8 mouse cellular contexts compared by ENCODE assay signal in the genomic region with DNA sequence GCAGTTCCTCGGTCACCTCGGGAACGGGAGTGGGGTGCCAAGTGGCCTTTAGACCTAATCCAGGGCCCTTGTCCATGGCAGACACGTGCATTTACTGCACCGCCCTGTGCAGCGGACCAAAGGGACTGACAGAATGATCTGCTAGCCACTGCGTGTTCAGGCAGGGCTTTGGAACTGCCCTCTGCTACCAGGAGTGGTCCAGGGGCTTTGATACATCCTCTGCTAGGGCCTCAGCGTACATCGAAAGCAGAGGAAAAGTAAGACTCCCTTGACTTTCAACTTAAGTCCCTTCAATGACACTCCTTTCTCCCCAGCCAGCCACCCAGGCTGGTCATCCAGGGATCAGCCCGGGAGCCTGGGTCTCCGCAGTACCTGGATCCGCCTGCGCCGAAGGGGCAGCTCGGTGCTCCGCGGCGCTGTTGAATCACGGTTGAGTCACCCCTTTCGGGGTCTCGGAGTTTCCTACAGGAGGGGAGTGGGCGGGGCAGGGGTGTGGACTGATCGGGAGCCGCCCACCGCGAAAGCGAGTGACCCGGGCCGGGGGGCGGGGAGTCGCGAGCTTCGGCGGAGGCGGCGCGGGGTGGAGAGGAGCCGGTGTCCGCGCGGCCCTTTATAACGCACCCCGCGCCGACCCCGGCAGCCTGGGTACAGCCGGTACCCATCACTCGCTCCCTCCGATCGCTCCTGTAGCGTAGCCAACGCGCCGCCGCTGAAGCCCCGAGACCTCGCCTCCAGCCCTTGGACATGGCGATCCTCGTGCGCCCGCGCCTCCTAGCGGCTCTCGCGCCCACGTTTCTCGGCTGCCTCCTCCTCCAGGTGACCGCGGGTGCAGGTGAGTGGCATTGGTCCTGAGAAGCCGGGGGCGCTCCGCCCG. TPM values are rescaled to one million over a fixed set of nuclear protein-coding genes. Genes with fewer than 3 reads are reported as not detected.
A peak's percentile ranks its signal among the peaks of the same experiment; 100 is the strongest.
DNase-seq lines count a peak whose midpoint lies in the region; ATAC-seq and TF ChIP-seq lines count a peak whose summit lies in the region.

A gene (plus strand): TSS at position 567 of the 874 bp plus-strand sequence.

- no peaks in the 10 kb centered on the region for H3K36me3 ChIP-seq in forebrain, embryonic 13.5 days (ENCODE audit: poor library complexity, severe bottlenecking)
- H3K36me3 ChIP-seq in heart, postnatal 0 days (replicated peaks; ENCODE audit: control insufficient read depth, insufficient read depth, low read length): no peaks in the 10 kb centered on the region
- no peaks in the 10 kb centered on the region for H3K36me3 ChIP-seq in liver, postnatal 0 days (replicated peaks; ENCODE audit: insufficient read depth, low read length)
- no peaks in the 10 kb centered on the region for H3K36me3 ChIP-seq in neural tube, embryonic 13.5 days

- H3K4me1 ChIP-seq in forebrain, embryonic 13.5 days: peaks cover 40% of the 10 kb centered on the region
- H3K4me1 ChIP-seq in heart, postnatal 0 days (ENCODE audit: control insufficient read depth, insufficient read depth): 0 out of 2 replicates have a peak, but pooled peaks cover 8% of the 10 kb centered on the region
- peaks cover 19% of the 10 kb centered on the region for H3K4me1 ChIP-seq in liver, postnatal 0 days (ENCODE audit: insufficient read depth)
- peaks cover 34% of the 10 kb centered on the region for H3K4me1 ChIP-seq in neural tube, embryonic 13.5 days (replicated peaks)

- TF ChIP-seq POLR2A in brain, embryonic 14.5 days (IDR thresholded peaks at IDR 0.05; ENCODE audit: borderline replicate concordance, extremely low read depth, insufficient read depth, insufficient read length, poor library complexity, severe bottlenecking): 0 out of 2 replicates have a peak, but pooled peaks have one; percentile 40

- H3K27me3 ChIP-seq in forebrain, embryonic 13.5 days: 0 out of 2 replicates have a peak, but pooled peaks cover 4% of the 10 kb centered on the region
- H3K27me3 ChIP-seq in heart, postnatal 0 days (ENCODE audit: control insufficient read depth, insufficient read depth, low read length): no peaks in the 10 kb centered on the region
- H3K27me3 ChIP-seq in liver, postnatal 0 days (ENCODE audit: insufficient read depth, low read length): peaks cover 10% of the 10 kb centered on the region; the same call in 1 of the 2 replicates
- peaks cover 18% of the 10 kb centered on the region; the same call in 1 of the 2 replicates for H3K27me3 ChIP-seq in neural tube, embryonic 13.5 days

- under 1% methylated on average over 62 of the region's 73 CpGs for WGBS in forebrain, embryonic 13.5 days
- WGBS in heart, postnatal 0 days: under 1% methylated on average over 59 of the region's 73 CpGs
- 1% methylated on average over 65 of the region's 73 CpGs for WGBS in liver, postnatal 0 days (ENCODE audit: insufficient replicate concordance)
- under 1% methylated on average over 65 of the region's 73 CpGs for WGBS in neural tube, embryonic 13.5 days

- TF ChIP-seq EP300 in heart, postnatal 0 days (IDR thresholded peaks at IDR 0.05; ENCODE audit: low read depth): peak; percentile 48; the same call in 1 of the 2 replicates
- TF ChIP-seq EP300 in liver, postnatal 0 days (IDR thresholded peaks at IDR 0.05; ENCODE audit: low read depth): no peak

- peak within 1 kb of the TSS; percentile 69 for H3K4me3 ChIP-seq in forebrain, embryonic 13.5 days
- peak within 1 kb of the TSS; percentile 69 for H3K4me3 ChIP-seq in heart, postnatal 0 days (ENCODE audit: low read depth, low read length)
- H3K4me3 ChIP-seq in liver, postnatal 0 days (ENCODE audit: low read depth, low read length): peak within 1 kb of the TSS; percentile 55
- H3K4me3 ChIP-seq in neural tube, embryonic 13.5 days: peak within 1 kb of the TSS; percentile 62

- TF ChIP-seq CTCF in brain, embryonic 14.5 days (IDR thresholded peaks at IDR 0.05; ENCODE audit: borderline replicate concordance, extremely low read depth, insufficient read depth, insufficient read length): peak; percentile 65; the same call in 1 of the 2 replicates
- peak; percentile 68 for TF ChIP-seq CTCF in heart, postnatal 0 days (IDR thresholded peaks at IDR 0.05; ENCODE audit: low read depth)
- TF ChIP-seq CTCF in liver, postnatal 0 days (IDR thresholded peaks at IDR 0.05; ENCODE audit: low read depth): peak; percentile 78

- peak within 1 kb of the TSS; percentile 86 for H3K4me2 ChIP-seq in forebrain, embryonic 13.5 days
- H3K4me2 ChIP-seq in heart, postnatal 0 days (ENCODE audit: low read depth, low read length): peak within 1 kb of the TSS; percentile 84
- peak within 1 kb of the TSS; percentile 74 for H3K4me2 ChIP-seq in liver, postnatal 0 days (ENCODE audit: low read depth, low read length)
- H3K4me2 ChIP-seq in neural tube, embryonic 13.5 days: peak within 1 kb of the TSS; percentile 82

- no peaks in the 10 kb centered on the region for H3K9me3 ChIP-seq in forebrain, embryonic 13.5 days (replicated peaks)
- no peaks in the 10 kb centered on the region for H3K9me3 ChIP-seq in heart, postnatal 0 days (replicated peaks; ENCODE audit: control insufficient read depth, low read length)
- H3K9me3 ChIP-seq in liver, postnatal 0 days (ENCODE audit: low read length): no peaks in the 10 kb centered on the region
- no peaks in the 10 kb centered on the region for H3K9me3 ChIP-seq in neural tube, embryonic 13.5 days

- peak within 1 kb of the TSS; percentile 35; the same call in 1 of the 2 replicates for H3K27ac ChIP-seq in forebrain, embryonic 13.5 days
- peak within 1 kb of the TSS; percentile 56 for H3K27ac ChIP-seq in heart, postnatal 0 days (ENCODE audit: low read depth)
- no peak within 1 kb of the TSS for H3K27ac ChIP-seq in liver, postnatal 0 days (ENCODE audit: low read depth)
- no peak within 1 kb of the TSS for H3K27ac ChIP-seq in neural tube, embryonic 13.5 days (replicated peaks)

- ATAC-seq in forebrain, embryonic 13.5 days: peak; percentile 89
- ATAC-seq in heart, postnatal 0 days (ENCODE audit: insufficient read depth, low read depth): peak; percentile 83
- ATAC-seq in liver, postnatal 0 days: peak; percentile 90
- peak; percentile 88 for ATAC-seq in neural tube, embryonic 13.5 days (ENCODE audit: low read depth)

- DNase-seq in CD4-positive, CD25-positive, alpha-beta regulatory T cell, adult 2 months (ENCODE audit: low read depth, low spot score): peak; percentile 55
- DNase-seq in brain, embryonic 14.5 days (ENCODE audit: low read depth): peak; percentile 88
- DNase-seq in heart, postnatal 0 days (ENCODE audit: low spot score): peak; percentile 67
- DNase-seq in kidney, postnatal 4 days: peak; percentile 88 to 93
- DNase-seq in liver, postnatal 0 days: peak; percentile 84
- DNase-seq in thymus, adult 18-20 months: peak; percentile 35 to 36

- peak within 1 kb of the TSS; percentile 73 for H3K9ac ChIP-seq in forebrain, embryonic 13.5 days
- peak within 1 kb of the TSS; percentile 47 for H3K9ac ChIP-seq in heart, postnatal 0 days (replicated peaks; ENCODE audit: low read depth, low read length)
- H3K9ac ChIP-seq in liver, postnatal 0 days (replicated peaks): peak within 1 kb of the TSS; percentile 65; the same call in 1 of the 2 replicates
- peak within 1 kb of the TSS; percentile 68 for H3K9ac ChIP-seq in neural tube, embryonic 13.5 days

RNA-seq across cellular contexts. Expression of the gene that starts here (rescaled TPM):
- polyA plus RNA-seq in brain, embryonic 14.5 days (2012; rRNA removed): 6.5 and 7.5 TPM in 2 replicates
- polyA plus RNA-seq in forebrain, embryonic 13.5 days (2015; fragmentation: Nextera tagmentation; extraction: Ambion mirVana): 6.6 and 8.4 TPM in 2 replicates
- 5.2 and 10.8 TPM in 2 replicates for total RNA-seq in heart, postnatal 0 days (2014; rRNA removed; ENCODE audit: low replicate concordance)
- polyA plus RNA-seq in heart, postnatal 0 days (2015; fragmentation: Nextera tagmentation; extraction: Ambion mirVana): 13.7 and 14.6 TPM in 2 replicates
- 1.3 and 1.5 TPM in 2 replicates for polyA plus RNA-seq in liver, postnatal 0 days (2015; fragmentation: Nextera tagmentation; extraction: Ambion mirVana)
- 4.4 and 4.5 TPM in 2 replicates for polyA plus RNA-seq in neural tube, embryonic 13.5 days (2015; fragmentation: Nextera tagmentation; extraction: Ambion mirVana)

Comparison
In these comparisons a context has a peak if more than half of its experiments do, and no peak if none do; other contexts are left out.
1. DNase-seq: peak in every context shown above with its lines; median percentile 90 in kidney, postnatal 4 days; 88 in brain, embryonic 14.5 days; 84 in liver, postnatal 0 days; 67 in heart, postnatal 0 days; 55 in CD4-positive, CD25-positive, alpha-beta regulatory T cell, adult 2 months; 36 in thymus, adult 18-20 months.
2. H3K27ac ChIP-seq: peak in forebrain, embryonic 13.5 days (single experiment) and heart, postnatal 0 days (single experiment); none in liver, postnatal 0 days (single experiment) and neural tube, embryonic 13.5 days (single experiment).
3. Peak in every context shown above with its lines, with median percentiles within 50 percentile points of each other: CTCF ChIP-seq, ATAC-seq, H3K4me2 ChIP-seq, H3K4me3 ChIP-seq and H3K9ac ChIP-seq.